Mouse (Mus musculus) forebrain, embryonic 15.5 days (tissue): ENCODE measurements around the gene Fbxl15. TPM values are rescaled to one million over a fixed set of nuclear protein-coding genes. Genes with fewer than 3 reads are reported as not detected.

Source experiments
- ATAC-seq: fragments of 200-750 bp; cut with Nextera tagmentation; replicated peaks from 2 replicates; pipeline ENCODE4 v1.8.0; 2017; ENCODE audit warnings: mild to moderate bottlenecking, moderate TSS enrichment, moderate library complexity
- H3K27ac ChIP-seq: fragments of 300-500 bp; sonication (generic); replicated peaks from 2 replicates; pipeline ENCODE4 v1.5.1; 2015; ENCODE audit warnings: mild to moderate bottlenecking, inconsistent platforms
- H3K27me3 ChIP-seq: fragments of 300-500 bp; sonication (generic); 2 replicates; pipeline ENCODE4 v1.6.1; 2015; ENCODE audit warnings: inconsistent platforms
- H3K36me3 ChIP-seq: fragments of 300-500 bp; sonication (generic); 2 replicates; pipeline ENCODE4 v1.6.1; 2015; ENCODE audit warnings: mild to moderate bottlenecking, inconsistent platforms
- H3K4me1 ChIP-seq: fragments of 300-500 bp; sonication (generic); 2 replicates; pipeline ENCODE4 v1.6.1; 2015; ENCODE audit warnings: inconsistent platforms
- H3K4me2 ChIP-seq: fragments of 300-500 bp; sonication (generic); replicated peaks from 2 replicates; pipeline ENCODE4 v1.6.1; 2015; ENCODE audit warnings: mild to moderate bottlenecking, inconsistent platforms
- H3K4me3 ChIP-seq: fragments of 300-500 bp; sonication (generic); 2 replicates; pipeline ENCODE4 v1.5.1; 2015; ENCODE audit warnings: mild to moderate bottlenecking, inconsistent platforms
- H3K9ac ChIP-seq: fragments of 300-500 bp; sonication (generic); replicated peaks from 2 replicates; pipeline ENCODE4 v1.6.1; 2015; ENCODE audit warnings: mild to moderate bottlenecking, inconsistent platforms
- H3K9me3 ChIP-seq: fragments of 300-500 bp; sonication (generic); 2 replicates; pipeline ENCODE4 v1.6.1; 2016; ENCODE audit warnings: inconsistent platforms
- WGBS: fragments of 180-500 bp; shearing (Covaris S2); methylation state at CpG from one replicate; pipeline ENCODE4 v1.1.7; 2015; ENCODE audit warnings: mixed read lengths; 5-methylcytosine and 5-hydroxymethylcytosine counted together
- polyA plus RNA-seq: library from polyadenylated mRNA; unstranded; fragments of >200 nt; fragmentation: Nextera tagmentation; extraction: Ambion mirVana; gene quantifications from 2 replicates; pipeline ENCODE4 v1.2.1, GENCODE M21; 2015

Gene Fbxl15
- polyA plus RNA-seq, 1 experiment from 2014 or later, result 40.2 TPM

GRCm38 (mm10) chr19:46318586-46319378, 9.2 kb upstream of the Fbxl15 start:
- H3K36me3 ChIP-seq, result peaks cover 3% of the 10 kb centered on the region; the same call in 1 of the 2 replicates
- no peaks in the 10 kb centered on the region for H3K9me3 ChIP-seq
- no peak overlapping the region for H3K9ac ChIP-seq
- 12% methylated on average over 16 of the region's 16 CpGs for WGBS
- H3K4me2 ChIP-seq, result peak overlapping the region; percentile 59
- peak; percentile 54 for ATAC-seq
- H3K4me3 ChIP-seq, result peak overlapping the region; percentile 48
- H3K27ac ChIP-seq, result peak overlapping the region; percentile 29; the same call in 1 of the 2 replicates
- H3K27me3 ChIP-seq, result peaks cover 62% of the 10 kb centered on the region
- H3K4me1 ChIP-seq, result peaks cover 72% of the 10 kb centered on the region

DNA sequence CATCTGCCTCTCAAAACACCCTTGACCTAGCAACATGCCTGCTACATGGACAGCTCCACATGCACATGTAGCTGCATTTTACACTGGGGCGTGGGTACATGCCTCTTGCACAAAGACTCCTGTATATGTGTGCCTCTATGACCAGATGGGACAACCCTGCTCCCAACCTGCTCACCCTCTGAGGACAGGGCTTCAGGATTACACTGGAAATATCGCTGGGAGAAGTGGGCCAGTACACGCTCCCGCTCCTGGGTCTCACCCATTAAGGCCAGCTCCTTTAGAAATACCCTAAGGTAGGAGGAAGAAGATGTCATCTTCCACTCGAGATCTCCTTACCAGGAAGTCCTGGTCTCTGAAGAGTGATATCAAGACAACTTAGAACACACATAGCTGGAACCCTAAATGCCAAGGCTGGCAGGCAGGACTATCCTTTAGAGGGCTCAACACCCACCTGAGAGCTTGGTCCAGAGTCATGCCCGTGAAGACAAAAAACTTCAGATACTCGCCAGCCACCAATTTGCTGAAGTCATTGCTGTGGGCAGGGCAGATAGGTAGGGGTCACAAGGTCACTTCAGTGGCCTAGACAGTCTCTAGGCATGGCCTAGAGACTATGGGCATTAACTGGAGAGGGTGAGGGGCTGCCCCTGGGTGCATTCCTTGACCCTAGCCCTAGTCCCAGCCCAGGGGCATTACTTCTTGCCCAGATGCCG, 7.8 kb upstream of the Fbxl15 start:
- Histone ChIP-seq H3K4me2 (no peak overlapping the region), H3K9me3 (no peaks in the 10 kb centered on the region), H3K4me1 (peaks cover 86% of the 10 kb centered on the region), H3K9ac (no peak overlapping the region), H3K36me3 (no peaks in the 10 kb centered on the region), H3K27me3 (peaks cover 54% of the 10 kb centered on the region), H3K4me3 (no peak overlapping the region), H3K27ac (no peak overlapping the region)
- no peak for ATAC-seq
- 82% methylated on average over 8 of the region's 8 CpGs for WGBS

GRCm38 (mm10) chr19:46321101-46321943, 6.7 kb upstream of the Fbxl15 start:
- 23% methylated on average over 6 of the region's 6 CpGs for WGBS
- Histone ChIP-seq H3K9me3 (no peaks in the 10 kb centered on the region), H3K4me3 (no peak overlapping the region), H3K4me2 (peak overlapping the region; percentile 20), H3K27me3 (peaks cover 43% of the 10 kb centered on the region), H3K4me1 (peaks cover 92% of the 10 kb centered on the region), H3K36me3 (no peaks in the 10 kb centered on the region), H3K27ac (peak overlapping the region; percentile 59), H3K9ac (no peak overlapping the region)
- ATAC-seq, result peak; percentile 23; the same call in 1 of the 2 replicates

- H3K27ac ChIP-seq, result peak overlapping the region; percentile 59
- WGBS, result 55% methylated on average over 11 of the region's 11 CpGs
- no peak overlapping the region for H3K9ac ChIP-seq
- no peak overlapping the region for H3K4me3 ChIP-seq
- peaks cover 33% of the 10 kb centered on the region; the same call in 1 of the 2 replicates for H3K27me3 ChIP-seq
- no peak for ATAC-seq
- H3K4me1 ChIP-seq, result peaks cover 89% of the 10 kb centered on the region
- H3K9me3 ChIP-seq, result no peaks in the 10 kb centered on the region
- H3K36me3 ChIP-seq, result no peaks in the 10 kb centered on the region
- peak overlapping the region; percentile 20; the same call in 1 of the 2 replicates for H3K4me2 ChIP-seq
Measured at GRCm38 (mm10) chr19:46322144-46322995, 5.6 kb upstream of the Fbxl15 start.

GRCm38 (mm10) chr19:46322996-46323572, 4.9 kb upstream of the Fbxl15 start:
- 76% methylated on average over 13 of the region's 13 CpGs for WGBS
- Histone ChIP-seq H3K4me1 (peaks cover 90% of the 10 kb centered on the region), H3K27me3 (peaks cover 25% of the 10 kb centered on the region; the same call in 1 of the 2 replicates), H3K9ac (no peak overlapping the region), H3K36me3 (no peaks in the 10 kb centered on the region), H3K4me3 (no peak overlapping the region), H3K27ac (peak overlapping the region; percentile 59; the same call in 1 of the 2 replicates), H3K9me3 (no peaks in the 10 kb centered on the region), H3K4me2 (0 out of 2 replicates have a peak overlapping the region, but pooled peaks have one; percentile 20)
- ATAC-seq, result no peak

DNA sequence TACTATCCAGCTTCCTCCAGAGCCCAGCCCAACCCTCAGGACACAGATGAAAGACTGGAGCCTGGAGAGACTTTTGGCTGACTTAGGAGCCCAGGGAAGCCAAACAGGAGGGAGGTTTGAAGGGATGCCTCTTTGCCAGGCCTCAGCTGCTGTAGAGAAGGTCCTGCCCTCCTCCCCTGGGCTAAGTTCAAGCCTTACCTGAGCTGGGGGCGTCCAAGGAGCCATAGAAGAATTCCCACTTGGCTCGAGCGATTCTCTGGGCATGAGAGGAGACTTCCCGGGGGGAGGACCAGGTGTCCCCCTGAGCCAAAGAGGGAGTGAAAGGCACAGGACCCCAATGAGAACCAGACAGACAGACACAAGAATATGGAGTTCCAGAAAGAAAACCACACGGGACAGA, 4.3 kb upstream of the Fbxl15 start:
- no peak overlapping the region for H3K9ac ChIP-seq
- no peak overlapping the region for H3K27ac ChIP-seq
- 67% methylated on average over 5 of the region's 5 CpGs for WGBS
- H3K4me1 ChIP-seq, result peaks cover 84% of the 10 kb centered on the region
- H3K36me3 ChIP-seq, result no peaks in the 10 kb centered on the region
- no peak overlapping the region for H3K4me3 ChIP-seq
- no peak for ATAC-seq
- H3K27me3 ChIP-seq, result peaks cover 22% of the 10 kb centered on the region; the same call in 1 of the 2 replicates
- H3K4me2 ChIP-seq, result 0 out of 2 replicates have a peak overlapping the region, but pooled peaks have one; percentile 4
- no peaks in the 10 kb centered on the region for H3K9me3 ChIP-seq

GRCm38 (mm10) chr19:46324366-46324765, 3.6 kb upstream of the Fbxl15 start:
- H3K27ac ChIP-seq, result no peak overlapping the region
- ATAC-seq, result no peak
- peak overlapping the region; percentile 99; the same call in 1 of the 2 replicates for H3K4me2 ChIP-seq
- no peaks in the 10 kb centered on the region for H3K36me3 ChIP-seq
- no peak overlapping the region for H3K4me3 ChIP-seq
- no peaks in the 10 kb centered on the region for H3K9me3 ChIP-seq
- H3K27me3 ChIP-seq, result peaks cover 19% of the 10 kb centered on the region; the same call in 1 of the 2 replicates
- peaks cover 84% of the 10 kb centered on the region for H3K4me1 ChIP-seq
- H3K9ac ChIP-seq, result peak overlapping the region; percentile 3; the same call in 1 of the 2 replicates
- WGBS, result 72% methylated on average over 11 of the region's 11 CpGs

- peaks cover 84% of the 10 kb centered on the region for H3K4me1 ChIP-seq
- H3K27ac ChIP-seq, result no peak overlapping the region
- 0 out of 2 replicates have a peak overlapping the region, but pooled peaks have one; percentile 3 for H3K9ac ChIP-seq
- no peaks in the 10 kb centered on the region for H3K9me3 ChIP-seq
- peaks cover 13% of the 10 kb centered on the region; the same call in 1 of the 2 replicates for H3K27me3 ChIP-seq
- H3K4me2 ChIP-seq, result peak overlapping the region; percentile 99
- H3K36me3 ChIP-seq, result 0 out of 2 replicates have a peak, but pooled peaks cover 1% of the 10 kb centered on the region
- WGBS, result 79% methylated on average over 5 of the region's 5 CpGs
- ATAC-seq, result no peak
- peak overlapping the region; percentile 71; the same call in 1 of the 2 replicates for H3K4me3 ChIP-seq
Measured at GRCm38 (mm10) chr19:46324918-46325317, 3.1 kb upstream of the Fbxl15 start.

- Histone ChIP-seq H3K4me3 (peak overlapping the region; percentile 71), H3K4me2 (peak overlapping the region; percentile 99), H3K9ac (peak overlapping the region; percentile 56), H3K4me1 (peaks cover 82% of the 10 kb centered on the region), H3K36me3 (peaks cover 13% of the 10 kb centered on the region; the same call in 1 of the 2 replicates), H3K9me3 (no peaks in the 10 kb centered on the region), H3K27me3 (0 out of 2 replicates have a peak, but pooled peaks cover 6% of the 10 kb centered on the region), H3K27ac (peak overlapping the region; percentile 99)
- WGBS, result 2% methylated on average over 29 of the region's 29 CpGs
- ATAC-seq, result no peak
Measured at GRCm38 (mm10) chr19:46326019-46326755, 1.8 kb upstream of the Fbxl15 start.
